Mouse (Mus musculus) left cerebral cortex, adult 6 months (tissue): ENCODE results near the gene Zfp248. TPM values are rescaled to one million over a fixed set of nuclear protein-coding genes. Genes with fewer than 3 reads are reported as not detected.

ENCODE experiments used
- long read RNA-seq, 2 experiments: library from polyadenylated mRNA; unstranded; transcript quantifications; one replicate each; pipeline ENCODE4 v2.0.0; 2019 to 2020
- polyA plus RNA-seq: library from polyadenylated mRNA; unstranded; fragments of <200 nt; fragmentation: Nextera tagmentation; gene quantifications from 2 replicates; pipeline ENCODE4 v1.2.3, GENCODE M21; 2021

The Zfp248 gene
- polyA plus RNA-seq, result 5.1 and 6.7 TPM in 2 replicates
- long read RNA-seq, experiment 1, transcript Zfp248-201 (6 exons, 3,683 nt), result major isoform, 24 of 59 reads
- long read RNA-seq, experiment 1, partial matches to known transcripts, result 26 of 59 reads
- long read RNA-seq, experiment 1, other reads (novel, unspliced or antisense), result 9 of 59 reads
- long read RNA-seq, experiment 2, partial matches to known transcripts, result 3 of 8 reads
- long read RNA-seq, experiment 2, other reads (novel, unspliced or antisense), result 3 of 8 reads

DNA sequence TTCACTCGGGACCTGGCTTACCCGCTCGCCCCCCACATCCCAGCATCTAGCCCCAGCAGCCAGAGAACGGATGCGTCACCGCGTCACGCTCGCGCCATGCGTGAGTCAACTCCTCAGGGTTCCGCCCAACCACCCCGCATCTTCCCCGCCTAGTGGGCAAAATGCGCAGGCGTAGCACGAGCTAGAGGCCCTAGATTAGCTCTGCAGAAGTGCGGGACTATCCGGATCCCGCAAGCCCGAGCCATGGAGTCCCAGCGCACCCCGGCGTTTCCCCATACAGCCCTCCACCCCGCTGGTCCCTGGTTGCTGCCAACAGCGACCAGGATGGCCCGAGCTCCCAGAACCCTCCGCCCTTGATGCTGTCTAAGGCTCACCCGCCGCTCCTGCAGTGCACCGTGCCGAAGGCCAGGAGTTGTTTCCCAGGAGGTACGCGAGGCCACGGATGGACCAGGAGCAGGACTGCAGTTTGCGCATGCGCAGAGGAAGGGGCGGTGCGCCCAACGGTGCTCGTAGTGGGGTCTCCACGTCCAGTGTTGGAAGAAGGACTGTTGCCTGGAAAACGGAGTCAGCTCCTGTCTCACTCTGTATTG lies at the start of gene Zfp248:
Gene Zfp248, minus strand, starts transcription at position 487 of the 590 bp plus-strand sequence.

DNA sequence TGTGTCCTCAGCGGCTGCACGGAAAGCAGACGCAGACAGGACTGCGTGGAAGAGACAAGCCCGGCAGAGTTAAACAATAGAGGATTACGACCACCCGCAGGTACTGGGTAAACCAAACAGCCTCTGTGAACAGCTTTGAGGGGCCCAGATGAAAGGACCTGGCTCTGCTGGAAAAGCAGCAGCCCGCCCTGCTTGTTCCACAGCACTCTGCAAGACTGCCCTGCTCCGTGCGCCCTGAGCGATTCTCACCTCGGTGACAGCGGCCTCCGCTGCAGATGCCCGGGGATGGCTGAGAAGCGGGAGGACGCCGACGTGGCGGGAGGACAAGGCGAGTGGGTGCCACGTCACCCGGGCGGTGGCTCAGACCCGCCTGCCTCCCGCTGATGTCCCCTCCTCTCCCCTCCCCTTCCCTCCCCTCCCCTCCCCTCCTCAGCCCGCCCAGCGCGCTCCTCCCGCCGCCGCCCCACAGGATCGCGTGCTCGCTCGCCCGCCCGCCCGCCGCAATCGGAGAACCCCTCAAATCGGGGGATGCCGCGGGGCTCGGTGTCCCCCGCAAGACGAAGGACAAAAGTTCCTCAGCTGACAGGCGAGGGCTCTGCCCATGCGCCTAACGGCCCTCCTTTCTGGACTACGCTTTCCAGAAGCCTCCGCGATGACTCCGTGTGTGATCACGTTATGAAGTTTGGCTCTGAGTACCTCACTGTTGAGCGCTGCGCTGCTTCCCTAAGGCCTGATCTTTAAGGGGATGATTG lies 23.8 kb upstream of the Zfp248 start, which contains the start of gene Zfp9:
Gene Zfp9, minus strand, starts transcription at position 364 of the 752 bp plus-strand sequence.

DNA sequence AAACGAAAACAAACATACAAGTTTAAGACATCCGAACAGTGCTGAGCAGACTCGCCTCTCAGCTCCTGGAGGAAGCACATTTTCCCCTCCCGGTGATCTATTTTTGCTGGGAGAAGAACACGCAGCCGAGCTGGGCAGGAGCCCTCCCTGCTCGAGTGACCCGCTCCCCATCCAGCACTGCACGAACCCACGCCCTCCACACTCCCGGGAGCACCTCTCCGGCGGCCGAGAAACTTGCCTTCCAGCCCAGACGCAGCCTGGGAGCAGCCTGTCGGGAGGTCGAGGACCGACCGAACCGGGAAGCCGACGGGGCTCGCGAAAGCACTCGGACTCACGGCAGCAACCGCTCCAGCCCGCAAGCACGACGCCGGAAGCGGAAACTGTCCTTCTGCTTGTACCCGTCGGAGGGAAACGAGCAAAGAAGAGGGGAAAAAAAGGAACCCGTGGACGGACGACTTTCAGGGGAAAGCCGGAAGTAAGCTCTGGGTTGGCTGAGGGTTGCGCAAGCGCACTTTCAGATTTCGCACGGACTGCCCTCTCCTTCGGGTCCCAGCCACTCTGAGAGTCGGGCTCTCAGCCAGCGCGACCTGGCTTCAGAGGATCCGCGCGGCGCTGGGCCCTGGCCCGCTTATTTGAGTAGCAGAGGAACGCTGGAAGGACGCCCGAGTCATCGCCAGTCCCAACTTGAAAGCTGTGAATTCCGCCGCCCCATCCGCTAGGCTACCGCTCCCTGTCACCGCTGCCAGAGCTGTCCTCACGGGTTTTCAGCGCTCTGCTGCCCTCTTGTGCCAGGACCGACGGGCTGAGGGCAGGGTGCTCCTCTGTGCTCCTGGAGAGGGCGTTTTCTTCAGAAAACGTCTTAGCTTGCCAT lies 36.0 kb downstream of the Zfp248 start, which contains the start of gene Bms1:
Gene Bms1, minus strand, starts transcription at position 425 of the 871 bp plus-strand sequence.

Other genes with a start within 250 kb of the Zfp248 start
- gene Bms1, start 36.1 kb downstream of the Zfp248 start, polyA plus RNA-seq, result 6.3 and 7.0 TPM in 2 replicates
- 3.7 and 4.7 TPM in 2 replicates for gene Zfp9, start 23.8 kb upstream of the Zfp248 start, polyA plus RNA-seq
- 3.1 and 4.5 TPM in 2 replicates for gene Ankrd26, start 106.7 kb upstream of the Zfp248 start, polyA plus RNA-seq